Mouse (Mus musculus): Measurements from ENCODE around the gene Zfhx3. TPM values are rescaled to one million over a fixed set of nuclear protein-coding genes. Genes with fewer than 3 reads are reported as not detected.

Gene Zfhx3
- polyA plus RNA-seq, 1 experiment from 2014 or later = 15.0 TPM

DNA sequence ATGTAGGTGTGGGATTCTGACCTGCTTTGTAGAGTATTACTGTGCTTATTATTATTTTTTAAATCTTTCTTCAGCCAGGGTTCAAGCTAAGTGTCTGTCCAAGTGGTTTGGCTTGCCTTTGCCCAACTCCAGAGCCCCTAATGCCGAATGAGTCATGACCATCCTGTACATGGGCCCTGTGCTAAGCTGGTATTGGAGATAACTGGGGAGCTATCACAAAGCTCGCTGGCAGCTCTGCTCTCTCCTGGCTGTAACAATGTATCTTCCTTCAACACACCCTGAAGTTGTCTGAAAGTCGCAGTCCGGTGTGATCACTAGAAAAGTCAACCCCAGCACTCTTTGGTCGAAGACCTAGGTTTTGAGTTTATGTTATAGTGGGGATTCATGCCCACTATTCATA lies 1049.0 kb downstream of the Zfhx3 start:
- Histone ChIP-seq H3K4me2 (no peak overlapping the region), H3K9me3 (no peaks in the 10 kb centered on the region), H3K27ac (no peak overlapping the region), H3K9ac (no peak overlapping the region), H3K4me3 (no peak overlapping the region), H3K4me1 (no peaks in the 10 kb centered on the region), H3K27me3 (no peaks in the 10 kb centered on the region), H3K36me3 (no peaks in the 10 kb centered on the region)
- no peak for ATAC-seq (ENCODE audit: borderline replicate concordance, extremely low read depth, low FRiP score, low TSS enrichment)
- WGBS = 81% methylated on average over 5 of the region's 5 CpGs

DNA sequence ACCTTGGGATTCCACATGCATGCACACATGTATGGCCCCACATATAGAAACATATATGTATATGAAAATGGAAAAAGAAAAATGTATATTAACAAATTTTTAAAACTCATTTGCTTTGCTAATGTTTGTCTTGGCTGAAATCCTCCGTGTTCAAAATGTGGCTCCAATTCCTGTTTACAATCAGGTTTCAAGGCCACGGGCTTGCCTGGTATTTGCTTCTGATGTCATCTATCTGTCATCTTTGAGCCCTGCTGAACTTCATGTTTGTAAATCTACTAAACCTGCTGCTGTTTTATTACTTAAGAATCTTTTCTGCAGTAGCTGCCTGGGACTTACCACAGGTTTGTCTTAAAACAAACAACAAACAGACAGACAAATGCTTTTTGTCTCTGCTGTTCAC lies 1051.3 kb downstream of the Zfhx3 start:
- Histone ChIP-seq H3K9ac (no peak overlapping the region), H3K36me3 (no peaks in the 10 kb centered on the region), H3K4me1 (no peaks in the 10 kb centered on the region), H3K4me3 (no peak overlapping the region), H3K27me3 (no peaks in the 10 kb centered on the region), H3K27ac (no peak overlapping the region), H3K9me3 (no peaks in the 10 kb centered on the region), H3K4me2 (no peak overlapping the region)
- ATAC-seq (ENCODE audit: borderline replicate concordance, extremely low read depth, low FRiP score, low TSS enrichment) = no peak
- WGBS = 20% methylated on average over 2 of the region's 2 CpGs

DNA sequence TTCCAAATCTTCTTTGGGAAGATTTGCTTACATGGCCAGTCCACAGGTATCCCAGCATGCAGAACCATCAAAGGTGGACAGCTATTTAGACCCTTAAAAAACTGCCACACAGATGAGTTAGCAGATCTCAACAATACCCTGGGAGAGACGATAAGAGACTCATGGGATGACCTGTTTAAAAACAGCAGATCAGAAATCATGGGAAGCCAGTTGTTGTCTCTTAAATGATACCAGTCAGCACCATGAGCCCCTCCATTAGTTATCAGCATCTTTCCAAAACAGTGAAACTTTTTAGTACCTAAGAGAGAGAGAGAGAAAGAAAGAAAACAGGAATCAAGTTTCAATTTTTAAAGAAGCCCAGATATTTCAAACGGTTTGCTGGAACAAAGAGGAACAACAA lies 1051.7 kb downstream of the Zfhx3 start:
- no peak for ATAC-seq (ENCODE audit: borderline replicate concordance, extremely low read depth, low FRiP score, low TSS enrichment)
- Histone ChIP-seq H3K4me2 (no peak overlapping the region), H3K4me1 (0 out of 2 replicates have a peak, but pooled peaks cover under 1% of the 10 kb centered on the region), H3K9me3 (no peaks in the 10 kb centered on the region), H3K27ac (no peak overlapping the region), H3K9ac (no peak overlapping the region), H3K4me3 (no peak overlapping the region), H3K36me3 (no peaks in the 10 kb centered on the region), H3K27me3 (no peaks in the 10 kb centered on the region)
- 49% methylated on average over 2 of the region's 2 CpGs for WGBS

DNA sequence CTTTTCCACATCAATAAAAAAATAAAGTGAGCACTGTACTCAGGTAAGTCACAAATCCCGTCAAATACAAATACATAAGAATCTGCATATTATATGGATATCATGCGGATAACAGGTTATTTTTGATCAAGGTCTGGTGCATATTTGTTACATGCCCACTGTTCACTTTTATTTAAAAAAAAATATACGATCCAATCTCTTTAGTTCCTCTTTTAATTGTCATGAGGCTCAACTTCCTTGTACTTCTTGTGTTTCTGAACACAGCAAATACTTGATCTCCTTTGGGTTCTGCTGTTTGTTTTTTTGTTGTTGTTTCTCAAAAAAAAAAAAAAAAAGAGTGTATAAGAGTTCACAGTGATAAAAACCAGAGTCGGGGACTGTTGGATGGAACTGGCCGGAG lies 1052.4 kb downstream of the Zfhx3 start:
- Histone ChIP-seq H3K36me3 (no peaks in the 10 kb centered on the region), H3K4me3 (no peak overlapping the region), H3K27ac (no peak overlapping the region), H3K9me3 (no peaks in the 10 kb centered on the region), H3K27me3 (no peaks in the 10 kb centered on the region), H3K4me1 (0 out of 2 replicates have a peak, but pooled peaks cover 3% of the 10 kb centered on the region), H3K4me2 (no peak overlapping the region), H3K9ac (no peak overlapping the region)
- no peak for ATAC-seq (ENCODE audit: borderline replicate concordance, extremely low read depth, low FRiP score, low TSS enrichment)
- WGBS = 91% methylated on average over 5 of the region's 5 CpGs

DNA sequence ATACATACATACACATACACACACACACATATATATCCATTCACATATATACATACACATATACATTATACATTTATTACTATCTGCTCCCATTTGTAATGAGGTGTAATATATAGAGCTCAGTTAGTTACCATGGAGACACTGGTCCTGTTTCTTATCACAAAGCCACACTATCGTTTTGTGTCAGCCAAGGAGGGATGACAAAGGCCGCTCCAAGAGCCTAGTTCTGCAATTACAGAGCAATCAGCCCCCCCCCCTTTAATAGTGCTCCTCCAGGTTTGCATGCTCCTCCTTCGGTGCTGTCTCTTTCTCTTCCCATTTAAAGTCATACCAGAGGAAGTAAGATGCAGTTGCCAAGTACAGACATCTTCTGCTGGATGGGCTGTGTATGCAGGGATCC lies 1054.9 kb downstream of the Zfhx3 start:
- no peaks in the 10 kb centered on the region for H3K9me3 ChIP-seq
- no peak overlapping the region for H3K27ac ChIP-seq
- no peak for ATAC-seq (ENCODE audit: borderline replicate concordance, extremely low read depth, low FRiP score, low TSS enrichment)
- no peak overlapping the region for H3K4me2 ChIP-seq
- no peak overlapping the region for H3K9ac ChIP-seq
- no peaks in the 10 kb centered on the region for H3K36me3 ChIP-seq
- 0 out of 2 replicates have a peak, but pooled peaks cover 3% of the 10 kb centered on the region for H3K4me1 ChIP-seq
- no peaks in the 10 kb centered on the region for H3K27me3 ChIP-seq
- H3K4me3 ChIP-seq = no peak overlapping the region
- WGBS = 42% methylated on average over 3 of the region's 3 CpGs

DNA sequence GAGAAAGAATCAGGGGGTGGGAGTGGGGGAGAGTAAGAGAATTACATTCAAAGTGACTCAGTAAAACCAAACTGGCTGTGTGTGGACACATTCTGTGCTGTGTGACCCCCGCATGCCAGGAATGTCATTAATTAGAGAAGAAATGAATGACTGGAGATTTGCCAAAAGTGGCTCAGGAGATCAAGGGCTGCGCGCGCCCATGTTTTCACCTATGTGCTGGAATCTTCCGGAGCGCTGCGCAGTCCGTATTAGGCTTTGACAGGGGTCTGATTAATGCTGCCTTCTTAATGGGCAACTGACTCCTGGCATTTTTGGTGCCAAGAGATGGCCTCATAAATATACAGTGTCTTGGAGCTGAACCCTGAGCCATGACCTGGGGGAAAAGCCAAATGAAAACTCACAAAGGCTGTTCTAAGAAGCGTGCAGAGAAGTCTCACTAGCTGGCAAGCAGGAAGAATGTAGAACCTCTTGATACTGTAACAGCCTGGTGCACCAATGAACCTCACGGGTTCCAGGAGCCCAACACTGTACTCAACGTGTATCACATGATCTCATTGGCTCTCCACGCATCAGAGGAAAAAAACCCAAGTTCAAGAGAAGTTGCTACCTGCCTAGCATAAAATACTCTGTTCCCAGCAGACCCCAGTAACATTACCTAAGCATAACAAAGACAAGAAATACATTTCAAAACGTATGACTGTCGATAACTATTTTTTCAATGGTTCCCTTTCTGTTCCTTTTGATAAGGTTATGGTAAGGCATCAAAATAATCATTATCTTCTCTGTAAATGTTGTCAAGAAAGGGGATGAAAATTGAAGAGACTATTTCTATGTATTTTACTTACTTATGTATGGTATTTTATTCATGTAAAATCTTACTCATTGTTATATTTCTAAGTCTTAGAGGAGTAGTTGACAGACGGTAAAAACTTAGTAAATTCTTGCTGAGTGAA lies 1057.1 kb downstream of the Zfhx3 start:
- no peaks in the 10 kb centered on the region for H3K36me3 ChIP-seq
- no peak overlapping the region for H3K9ac ChIP-seq
- H3K4me2 ChIP-seq = no peak overlapping the region
- H3K4me3 ChIP-seq = no peak overlapping the region
- H3K27ac ChIP-seq = no peak overlapping the region
- no peak for ATAC-seq (ENCODE audit: borderline replicate concordance, extremely low read depth, low FRiP score, low TSS enrichment)
- WGBS = 59% methylated on average over 15 of the region's 15 CpGs
- H3K4me1 ChIP-seq = 0 out of 2 replicates have a peak, but pooled peaks cover 3% of the 10 kb centered on the region
- H3K27me3 ChIP-seq = no peaks in the 10 kb centered on the region
- no peaks in the 10 kb centered on the region for H3K9me3 ChIP-seq

DNA sequence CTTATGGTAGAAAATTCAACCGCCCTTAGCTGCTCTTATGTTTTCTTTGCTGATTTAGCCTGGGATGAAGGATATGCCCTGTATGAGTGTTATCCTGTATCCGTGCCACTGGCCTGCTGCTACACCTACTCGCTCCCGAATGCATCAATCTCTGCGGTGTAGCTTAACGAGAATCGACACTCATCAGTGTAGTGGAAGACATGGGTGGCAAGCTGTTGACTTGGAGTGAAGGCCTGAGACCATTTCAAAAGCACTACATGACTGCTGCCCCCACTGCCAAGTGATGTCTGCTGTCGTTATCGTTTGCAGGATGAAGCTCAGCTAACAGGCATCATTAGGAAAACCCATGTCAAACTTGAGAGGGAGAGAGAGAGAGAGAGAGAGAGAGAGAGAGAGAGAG lies 1058.6 kb downstream of the Zfhx3 start:
- Histone ChIP-seq H3K27me3 (no peaks in the 10 kb centered on the region), H3K27ac (no peak overlapping the region), H3K9ac (no peak overlapping the region), H3K4me3 (no peak overlapping the region), H3K4me2 (no peak overlapping the region), H3K4me1 (0 out of 2 replicates have a peak, but pooled peaks cover 3% of the 10 kb centered on the region), H3K9me3 (no peaks in the 10 kb centered on the region), H3K36me3 (no peaks in the 10 kb centered on the region)
- no peak for ATAC-seq (ENCODE audit: borderline replicate concordance, extremely low read depth, low FRiP score, low TSS enrichment)
- WGBS = 71% methylated on average over 9 of the region's 9 CpGs

DNA sequence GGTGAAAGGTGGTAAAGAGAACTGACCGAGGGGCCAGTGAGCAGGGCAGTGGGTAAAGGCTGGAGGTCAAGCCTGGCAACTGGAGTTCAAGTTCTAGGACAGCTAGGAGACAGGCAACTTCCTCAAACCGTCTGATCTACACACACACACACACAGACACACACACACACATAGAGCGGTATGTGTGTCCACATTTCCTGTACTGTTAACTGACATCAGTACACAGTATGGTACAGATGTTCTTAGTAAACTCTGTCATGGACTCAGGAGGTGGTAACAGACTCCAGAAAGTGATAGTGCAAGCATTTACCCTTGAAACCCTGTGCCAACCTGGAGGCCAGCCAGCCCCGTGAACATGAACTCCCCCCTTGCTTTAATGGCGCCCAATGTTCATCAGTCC lies 1059.5 kb downstream of the Zfhx3 start:
- no peaks in the 10 kb centered on the region for H3K9me3 ChIP-seq
- WGBS = 71% methylated on average over 5 of the region's 5 CpGs
- H3K36me3 ChIP-seq = no peaks in the 10 kb centered on the region
- no peak overlapping the region for H3K4me2 ChIP-seq
- no peak overlapping the region for H3K9ac ChIP-seq
- H3K4me1 ChIP-seq = 0 out of 2 replicates have a peak, but pooled peaks cover 3% of the 10 kb centered on the region
- ATAC-seq (ENCODE audit: borderline replicate concordance, extremely low read depth, low FRiP score, low TSS enrichment) = no peak
- no peak overlapping the region for H3K4me3 ChIP-seq
- no peaks in the 10 kb centered on the region for H3K27me3 ChIP-seq
- no peak overlapping the region for H3K27ac ChIP-seq

DNA sequence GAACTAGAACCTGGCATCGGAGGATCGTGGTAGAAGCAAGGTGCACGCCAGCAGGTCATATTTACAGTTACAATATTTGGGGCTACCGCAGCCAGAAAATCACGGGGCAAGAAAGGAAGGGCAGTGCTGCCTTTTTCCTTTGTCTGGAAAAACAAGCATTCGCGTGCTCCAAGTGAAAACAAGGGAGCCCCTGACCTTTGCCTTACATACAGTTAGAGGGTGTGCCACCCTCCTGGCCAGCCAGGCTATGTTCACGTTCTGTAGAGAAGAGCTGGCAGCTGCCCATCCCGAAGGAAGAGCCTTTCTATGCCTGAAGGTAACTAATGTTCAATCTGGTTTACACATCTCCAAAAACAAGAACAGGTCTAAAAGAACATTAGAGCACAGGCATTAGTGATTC lies 1064.5 kb downstream of the Zfhx3 start:
- Histone ChIP-seq H3K9ac (no peak overlapping the region), H3K27me3 (no peaks in the 10 kb centered on the region), H3K36me3 (no peaks in the 10 kb centered on the region), H3K4me3 (no peak overlapping the region), H3K27ac (no peak overlapping the region), H3K9me3 (no peaks in the 10 kb centered on the region), H3K4me1 (no peaks in the 10 kb centered on the region), H3K4me2 (no peak overlapping the region)
- 80% methylated on average over 9 of the region's 9 CpGs for WGBS
- ATAC-seq (ENCODE audit: borderline replicate concordance, extremely low read depth, low FRiP score, low TSS enrichment) = no peak

Small RNA genes lying within 50 kb of the gene (microRNA-seq; reads per million reads assigned to microRNA genes)
- 0.93 reads per million for gene Mir3108

Data from lung, embryonic 15.5 days (tissue).